Mouse (Mus musculus) intestine, embryonic 14.5 days (tissue): ENCODE results near the gene Epp13. TPM values are rescaled to one million over a fixed set of nuclear protein-coding genes. Genes with fewer than 3 reads are reported as not detected.
"Not testable (repeated sequence)": the region's sequence is repeated elsewhere in the genome, so short reads cannot be mapped to it uniquely, and the experiment has no call there.

Experiments
- ATAC-seq: fragments of 200-750 bp; cut with Nextera tagmentation; replicated peaks from 2 replicates; pipeline ENCODE4 v1.8.0; 2017; ENCODE audit warnings: low read depth, moderate number of reproducible peaks, moderate TSS enrichment, moderate library complexity; ENCODE audit not compliant: low FRiP score, low TSS enrichment
- DNase-seq: peaks from one replicate; pipeline ENCODE4 v3.0.0-alpha.2; 2018; ENCODE audit warnings: low spot score
- H3K27ac ChIP-seq: fragments of 300-500 bp; sonication (generic); 2 replicates; pipeline ENCODE4 v1.5.1; 2014; ENCODE audit warnings: low read depth, mild to moderate bottlenecking, control low read depth
- H3K27me3 ChIP-seq: fragments of 300-500 bp; sonication (generic); replicated peaks from 2 replicates; pipeline ENCODE4 v1.6.1; 2014; ENCODE audit warnings: low read length, control low read depth; ENCODE audit not compliant: control insufficient read depth, insufficient read depth
- H3K36me3 ChIP-seq: fragments of 300-500 bp; sonication (generic); 2 replicates; pipeline ENCODE4 v1.6.1; 2014; ENCODE audit warnings: low read length, control low read depth; ENCODE audit not compliant: control insufficient read depth, insufficient read depth
- H3K4me1 ChIP-seq: fragments of 300-500 bp; sonication (generic); replicated peaks from 2 replicates; pipeline ENCODE4 v1.6.1; 2014; ENCODE audit warnings: low read length, control low read depth, mixed read lengths; ENCODE audit not compliant: control insufficient read depth, insufficient read depth
- H3K4me2 ChIP-seq: fragments of 300-500 bp; sonication (generic); 2 replicates; pipeline ENCODE4 v1.6.1; 2014; ENCODE audit warnings: low read length
- H3K4me3 ChIP-seq: fragments of 300-500 bp; sonication (generic); 2 replicates; pipeline ENCODE4 v1.5.1; 2014; ENCODE audit warnings: low read depth, low read length, control low read depth, mixed read lengths
- H3K9ac ChIP-seq: fragments of 300-500 bp; sonication (generic); 2 replicates; pipeline ENCODE4 v1.6.1; 2014; ENCODE audit warnings: mild to moderate bottlenecking, low read length
- H3K9me3 ChIP-seq: fragments of 300-500 bp; sonication (generic); 2 replicates; pipeline ENCODE4 v1.6.1; 2016; ENCODE audit warnings: low read length, control low read depth; ENCODE audit not compliant: control insufficient read depth
- WGBS: fragments of 180-500 bp; shearing (Covaris S2); extraction: QIAGEN DNeasy Blood & Tissue Kit; methylation state at CpG from one replicate; pipeline ENCODE4 v1.1.7; 2014; 5-methylcytosine and 5-hydroxymethylcytosine counted together
- polyA plus RNA-seq: library from polyadenylated mRNA; unstranded; fragments of >200 nt; fragmentation: Nextera tagmentation; extraction: Ambion mirVana; gene quantifications from 2 replicates; pipeline ENCODE4 v1.2.1, GENCODE M21; 2014

Epp13 gene
- not detected in 2 replicates for polyA plus RNA-seq

DNA sequence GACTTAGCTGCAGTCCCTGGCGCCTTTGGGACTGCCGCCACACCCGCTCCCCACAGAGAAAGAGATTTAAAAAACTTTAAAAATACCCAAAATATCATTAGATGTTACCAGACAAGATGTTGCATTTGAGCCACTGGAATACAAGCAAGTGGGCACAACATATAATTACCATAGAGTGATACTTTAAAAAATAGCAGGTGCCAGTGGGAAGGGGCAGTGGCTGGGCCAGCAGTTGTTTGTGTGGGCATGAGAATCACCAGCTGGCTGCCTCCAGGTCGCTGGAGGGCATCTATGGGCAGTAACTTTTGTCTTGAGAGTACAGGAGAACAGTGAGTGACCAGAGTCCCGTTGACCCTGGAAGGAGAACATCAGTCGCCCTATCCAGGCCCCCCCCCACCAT is at the start of gene Epp13:
Epp13 (plus strand) TSS at position 301 of the 400 bp plus-strand sequence.
- H3K9me3 ChIP-seq: no peaks in the 10 kb centered on the region
- H3K4me1 ChIP-seq: no peaks in the 10 kb centered on the region
- WGBS: 85% methylated on average over 6 of the region's 6 CpGs
- H3K9ac ChIP-seq: no peak within 1 kb of the TSS
- DNase-seq (no peak), ATAC-seq (no peak)
- no peak within 1 kb of the TSS for H3K27ac ChIP-seq
- no peak within 1 kb of the TSS for H3K4me3 ChIP-seq
- no peak within 1 kb of the TSS for H3K4me2 ChIP-seq
- H3K36me3 ChIP-seq: no peaks in the 10 kb centered on the region
- no peaks in the 10 kb centered on the region for H3K27me3 ChIP-seq

GRCm38 (mm10) chr7:6204200-6204599 is 48.3 kb upstream of the Epp13 start:
- no peaks in the 10 kb centered on the region for H3K4me1 ChIP-seq
- H3K27me3 ChIP-seq: no peaks in the 10 kb centered on the region
- 0 out of 2 replicates have a peak, but pooled peaks cover 2% of the 10 kb centered on the region for H3K9me3 ChIP-seq
- no peak overlapping the region for H3K27ac ChIP-seq
- no peak overlapping the region for H3K9ac ChIP-seq
- ATAC-seq (no peak), DNase-seq (no peak)
- H3K36me3 ChIP-seq: no peaks in the 10 kb centered on the region
- H3K4me3 ChIP-seq: no peak overlapping the region
- 72% methylated on average over 3 of the region's 3 CpGs for WGBS
- H3K4me2 ChIP-seq: no peak overlapping the region

DNA sequence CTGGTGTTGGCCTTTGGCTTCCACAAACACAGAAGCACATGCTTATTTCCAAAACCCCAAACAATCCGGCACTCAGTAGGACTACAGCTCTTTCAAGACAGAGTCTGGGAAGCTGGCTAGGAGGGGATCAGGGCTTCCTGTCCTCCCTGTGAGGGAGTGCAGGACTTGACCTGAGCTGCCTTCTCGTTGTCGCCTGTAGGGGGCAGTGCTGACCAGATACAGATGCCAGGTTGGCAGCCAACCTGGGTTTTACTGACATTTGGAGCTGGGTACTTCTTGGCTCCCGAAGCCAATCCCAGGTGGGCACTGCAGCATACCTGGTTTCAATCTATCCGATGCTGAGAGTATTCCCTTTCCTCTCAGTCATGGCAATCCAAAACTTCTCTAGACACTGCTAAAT is 39.4 kb upstream of the Epp13 start:
- Histone ChIP-seq H3K27me3 (no peaks in the 10 kb centered on the region), H3K9ac (no peak overlapping the region), H3K4me2 (no peak overlapping the region), H3K4me1 (no peaks in the 10 kb centered on the region), H3K27ac (no peak overlapping the region), H3K4me3 (no peak overlapping the region), H3K36me3 (no peaks in the 10 kb centered on the region), H3K9me3 (no peaks in the 10 kb centered on the region)
- DNase-seq: no peak
- ATAC-seq: no peak
- WGBS: 42% methylated on average over 5 of the region's 5 CpGs

DNA sequence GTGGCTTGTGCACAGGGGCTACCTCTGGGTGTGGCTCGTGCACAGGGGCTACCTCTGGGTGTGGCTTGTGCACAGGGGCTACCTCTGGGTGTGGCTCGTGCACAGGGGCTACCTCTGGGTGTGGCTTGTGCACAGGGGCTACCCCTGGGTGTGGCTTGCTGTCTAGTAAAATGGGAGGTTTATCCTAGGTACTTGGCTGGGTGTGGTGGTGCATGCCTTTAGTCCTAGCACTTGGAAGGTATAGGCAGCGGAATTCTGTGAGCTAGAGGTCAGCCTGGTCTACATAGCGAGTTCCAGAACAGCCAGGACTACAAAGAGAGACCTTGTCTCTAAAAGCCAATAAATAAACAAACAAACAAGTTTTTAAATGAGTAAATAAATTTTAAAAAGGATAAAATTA is 37.8 kb upstream of the Epp13 start:
- H3K27ac ChIP-seq, DNase-seq, ATAC-seq, H3K4me2 ChIP-seq, H3K4me3 ChIP-seq, H3K27me3 ChIP-seq, H3K36me3 ChIP-seq, H3K4me1 ChIP-seq, H3K9me3 ChIP-seq, H3K9ac ChIP-seq: not testable (repeated sequence)
- WGBS: 83% methylated on average over 3 of the region's 4 CpGs

DNA sequence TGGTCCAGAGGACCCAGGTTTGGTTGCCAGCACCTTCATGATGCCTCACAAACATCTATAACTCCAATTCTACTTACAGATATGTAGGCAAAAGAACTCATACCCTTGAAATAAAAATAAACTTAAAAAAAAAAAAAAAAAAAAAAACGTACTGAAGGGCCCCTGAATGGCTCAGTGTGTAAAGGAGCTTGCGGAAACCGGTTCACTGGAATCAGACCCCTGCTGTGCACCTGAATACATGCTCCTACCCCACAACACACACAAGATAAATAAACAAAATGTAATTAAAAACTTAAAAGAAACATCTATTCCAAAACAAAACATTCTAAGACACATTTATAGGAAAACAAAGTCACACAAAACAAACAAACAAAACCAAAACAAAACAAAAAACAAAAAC is 32.4 kb upstream of the Epp13 start:
- 56% methylated on average over 3 of the region's 3 CpGs for WGBS
- Histone ChIP-seq H3K27ac (no peak overlapping the region), H3K27me3 (no peaks in the 10 kb centered on the region), H3K4me3 (no peak overlapping the region), H3K9ac (no peak overlapping the region), H3K4me1 (no peaks in the 10 kb centered on the region), H3K36me3 (no peaks in the 10 kb centered on the region), H3K4me2 (no peak overlapping the region), H3K9me3 (no peaks in the 10 kb centered on the region)
- ATAC-seq (no peak), DNase-seq (no peak)

DNA sequence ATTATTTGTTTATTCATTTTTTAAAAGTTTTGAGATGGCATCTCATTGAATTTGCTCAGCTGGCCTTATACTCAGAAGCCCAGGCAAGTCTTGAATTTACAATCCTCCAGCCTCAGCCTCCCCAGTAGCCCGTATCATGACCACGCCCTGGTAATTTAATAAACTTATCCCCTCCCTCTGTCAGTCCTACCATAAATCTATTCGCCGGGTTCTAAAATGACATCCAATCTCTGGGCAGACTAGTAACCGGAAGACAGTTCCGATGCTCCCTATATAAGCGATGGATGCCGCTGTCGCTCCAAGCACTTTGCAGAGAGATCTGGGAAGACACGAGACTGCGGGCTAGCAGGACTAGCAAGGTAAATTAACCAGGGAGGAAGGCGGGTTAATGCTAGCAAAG is 30.5 kb upstream of the Epp13 start, which contains the start of gene Zscan5b:
Zscan5b (plus strand) TSS at position 301 of the 400 bp plus-strand sequence.
- 92% methylated on average over 12 of the region's 12 CpGs for WGBS
- no peak for DNase-seq
- no peaks in the 10 kb centered on the region for H3K27me3 ChIP-seq
- H3K4me2 ChIP-seq: no peak within 1 kb of the TSS
- no peaks in the 10 kb centered on the region for H3K36me3 ChIP-seq
- H3K4me3 ChIP-seq: no peak within 1 kb of the TSS
- H3K27ac ChIP-seq: no peak within 1 kb of the TSS
- H3K9ac ChIP-seq: no peak within 1 kb of the TSS
- H3K4me1 ChIP-seq: no peaks in the 10 kb centered on the region
- ATAC-seq: no peak
- no peaks in the 10 kb centered on the region for H3K9me3 ChIP-seq

GRCm38 (mm10) chr7:6228491-6228890 is 24.0 kb upstream of the Epp13 start:
- H3K27me3 ChIP-seq, DNase-seq, H3K4me2 ChIP-seq, H3K9ac ChIP-seq, H3K27ac ChIP-seq, H3K9me3 ChIP-seq, ATAC-seq, H3K4me1 ChIP-seq, H3K4me3 ChIP-seq, H3K36me3 ChIP-seq: not testable (repeated sequence)
- WGBS: 59% methylated on average over 8 of the region's 8 CpGs

- H3K9ac ChIP-seq: no peak overlapping the region
- no peak overlapping the region for H3K27ac ChIP-seq
- no peaks in the 10 kb centered on the region for H3K36me3 ChIP-seq
- no peak for DNase-seq
- H3K27me3 ChIP-seq: no peaks in the 10 kb centered on the region
- WGBS: 52% methylated on average over 11 of the region's 11 CpGs
- ATAC-seq: no peak
- no peaks in the 10 kb centered on the region for H3K4me1 ChIP-seq
- no peak overlapping the region for H3K4me3 ChIP-seq
- no peak overlapping the region for H3K4me2 ChIP-seq
- no peaks in the 10 kb centered on the region for H3K9me3 ChIP-seq
Measured at GRCm38 (mm10) chr7:6239787-6240186, 12.7 kb upstream of the Epp13 start.

DNA sequence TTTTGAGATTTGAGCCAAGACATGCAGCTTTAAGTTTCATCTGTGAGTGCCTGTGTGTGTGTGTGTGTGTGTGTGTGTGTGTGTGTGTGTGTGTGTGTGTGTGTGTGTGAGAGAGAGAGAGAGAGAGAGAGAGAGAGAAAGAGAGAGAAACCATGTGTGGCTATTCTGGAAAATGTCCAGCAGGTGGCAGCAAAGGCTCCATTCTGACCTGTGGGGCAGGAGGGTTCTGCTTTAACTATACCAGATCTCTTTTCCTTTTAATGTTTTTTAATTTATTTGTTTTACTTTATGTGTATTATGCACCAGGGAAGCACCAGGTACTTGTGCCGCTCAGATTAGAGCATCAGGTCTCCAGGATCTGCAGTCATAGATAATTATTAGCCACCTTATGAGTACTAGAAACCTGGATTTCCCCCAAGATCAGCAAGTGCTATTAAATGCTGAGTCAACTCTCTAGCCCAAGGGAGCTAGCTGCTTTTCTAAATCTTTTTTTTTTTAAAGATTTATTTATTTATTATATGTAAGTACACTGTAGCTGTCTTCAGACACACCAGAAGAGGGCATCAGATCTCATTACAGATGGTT is 11.6 kb upstream of the Epp13 start:
- H3K27ac ChIP-seq, H3K4me1 ChIP-seq, H3K4me2 ChIP-seq, H3K27me3 ChIP-seq, H3K4me3 ChIP-seq, H3K9ac ChIP-seq, H3K36me3 ChIP-seq, ATAC-seq, H3K9me3 ChIP-seq: not testable (repeated sequence)
- peak; percentile 58 for DNase-seq
- 19% methylated on average over 1 of the region's 1 CpGs for WGBS
